Mouse (Mus musculus) MEL (cell line): ENCODE data around the gene RPS10-NUDT3. TPM values are rescaled to one million over a fixed set of nuclear protein-coding genes. Genes with fewer than 3 reads are reported as not detected.
A peak's percentile ranks its signal among the peaks of the same experiment; 100 is the strongest.

Experiments
- BHLHE40 ChIP-seq: IDR thresholded peaks from 2 replicates; pipeline ENCODE4 v1.6.1; 2012; ENCODE audit warnings: low read depth, mild to moderate bottlenecking, inconsistent platforms, low read length, improper control_type of control experiment, borderline replicate concordance
- ELF1 ChIP-seq: IDR thresholded peaks from 2 replicates; pipeline ENCODE4 v1.6.1; 2014; ENCODE audit warnings: low read depth, mild to moderate bottlenecking, inconsistent platforms, low read length, improper control_type of control experiment, moderate library complexity
- EP300 ChIP-seq, 2 experiments: IDR thresholded peaks; 2 replicates each; pipeline ENCODE4 v1.6.1; 2011; ENCODE audit warnings: improper control_type of control experiment in 2 of 2, low read length in 2 of 2, low read depth in 1 of 2, mild to moderate bottlenecking in 1 of 2
- ETS1 ChIP-seq: IDR thresholded peaks from 2 replicates; pipeline ENCODE4 v1.6.1; 2012; ENCODE audit warnings: low read depth, mild to moderate bottlenecking, inconsistent platforms, low read length, improper control_type of control experiment, moderate library complexity
- GABPA ChIP-seq: IDR thresholded peaks from 2 replicates; pipeline ENCODE4 v1.6.1; 2012; ENCODE audit warnings: low read depth, mild to moderate bottlenecking, inconsistent platforms, low read length, improper control_type of control experiment, moderate library complexity
- JUND ChIP-seq: IDR thresholded peaks from 2 replicates; pipeline ENCODE4 v1.6.1; 2011; ENCODE audit warnings: low read depth, mild to moderate bottlenecking, improper control_type of control experiment, low read length
- KAT2A ChIP-seq: conservative IDR thresholded peaks from 2 replicates; pipeline ENCODE4 v1.6.1; 2012; ENCODE audit warnings: low read depth, low read length, improper control_type of control experiment, inconsistent platforms
- MAFK ChIP-seq: IDR thresholded peaks from 2 replicates; pipeline ENCODE4 v1.6.1; 2011; ENCODE audit warnings: low read depth, mild to moderate bottlenecking, low read length, improper control_type of control experiment, borderline replicate concordance
- MAX ChIP-seq: IDR thresholded peaks from 2 replicates; pipeline ENCODE4 v1.6.1; 2011; ENCODE audit warnings: low read length, improper control_type of control experiment
- MXI1 ChIP-seq: IDR thresholded peaks from 2 replicates; pipeline ENCODE4 v1.6.1; 2011; ENCODE audit warnings: mild to moderate bottlenecking, low read depth, low read length, improper control_type of control experiment
- MYC ChIP-seq: IDR thresholded peaks from 2 replicates; pipeline ENCODE4 v1.6.1; 2011; ENCODE audit warnings: low read depth, mild to moderate bottlenecking, low read length, improper control_type of control experiment, moderate library complexity
- NRF1 ChIP-seq: IDR thresholded peaks from 2 replicates; pipeline ENCODE4 v1.6.1; 2014; ENCODE audit warnings: low read depth, mild to moderate bottlenecking, inconsistent platforms, low read length, improper control_type of control experiment, moderate library complexity; ENCODE audit not compliant: poor library complexity, insufficient read depth, severe bottlenecking
- POLR2A ChIP-seq, 2 experiments: IDR thresholded peaks; 2 replicates each; pipeline ENCODE4 v1.6.1; 2011 to 2012; ENCODE audit warnings: low read length in 2 of 2, mild to moderate bottlenecking in 2 of 2, control low read depth in 1 of 2, improper control_type of control experiment in 1 of 2, low read depth in 1 of 2, moderate library complexity in 1 of 2; ENCODE audit not compliant: control insufficient read depth in 1 of 2, insufficient read depth in 1 of 2, poor library complexity in 1 of 2
- POLR2AphosphoS2 ChIP-seq: IDR thresholded peaks from 2 replicates; pipeline ENCODE4 v1.6.1; 2011; ENCODE audit warnings: low read length, improper control_type of control experiment
- POLR2AphosphoS5 ChIP-seq: IDR thresholded peaks from 2 replicates; pipeline ENCODE4 v1.6.1; 2012; ENCODE audit warnings: low read depth, borderline replicate concordance, mild to moderate bottlenecking, inconsistent platforms, low read length, moderate library complexity, mixed read lengths
- RCOR1 ChIP-seq: IDR thresholded peaks from 2 replicates; pipeline ENCODE4 v1.6.1; 2012; ENCODE audit warnings: low read depth, mild to moderate bottlenecking, inconsistent platforms, low read length, improper control_type of control experiment
- SMC3 ChIP-seq: IDR thresholded peaks from 2 replicates; pipeline ENCODE4 v1.6.1; 2011; ENCODE audit warnings: low read depth, low read length, improper control_type of control experiment
- TBP ChIP-seq: IDR thresholded peaks from 2 replicates; pipeline ENCODE4 v1.8.0; 2011; ENCODE audit warnings: low read depth, low read length, improper control_type of control experiment
- TCF12 ChIP-seq: IDR thresholded peaks from 2 replicates; pipeline ENCODE4 v1.6.1; 2014; ENCODE audit warnings: low read depth, mild to moderate bottlenecking, inconsistent platforms, low read length, improper control_type of control experiment, moderate library complexity
- ZC3H11A ChIP-seq: IDR thresholded peaks from 2 replicates; pipeline ENCODE4 v1.6.1; 2012; ENCODE audit warnings: low read depth, mild to moderate bottlenecking, inconsistent platforms, low read length, improper control_type of control experiment
- ZKSCAN1 ChIP-seq: IDR thresholded peaks from 2 replicates; pipeline ENCODE4 v1.6.1; 2012; ENCODE audit warnings: low read depth, mild to moderate bottlenecking, inconsistent platforms, low read length, improper control_type of control experiment, moderate library complexity
- ZMIZ1 ChIP-seq: IDR thresholded peaks from 2 replicates; pipeline ENCODE4 v1.6.1; 2012; ENCODE audit warnings: low read depth, mild to moderate bottlenecking, inconsistent platforms, low read length, improper control_type of control experiment, moderate library complexity
- ZNF384 ChIP-seq: IDR thresholded peaks from 2 replicates; pipeline ENCODE4 v1.6.1; 2012; ENCODE audit warnings: low read depth, mild to moderate bottlenecking, inconsistent platforms, low read length, improper control_type of control experiment
- polyA plus RNA-seq, 2 experiments: library from polyadenylated mRNA; stranded (reverse) in 1 of 2; unstranded in 1 of 2; fragments of >175 nt in 1 of 2; fragments of >200 nt in 1 of 2; gene quantifications; 2 replicates each; pipeline versions ENCODE4 v1.2.1 to v1.2.4; 2012; ENCODE audit warnings: low replicate concordance in 2 of 2, low read depth in 1 of 2; ENCODE audit not compliant: insufficient read length in 2 of 2, insufficient read depth in 1 of 2, missing spikeins in 1 of 2
- total RNA-seq: library from RNA; depleted of rRNA; stranded (reverse); fragments of 300-350 nt; gene quantifications from 2 replicates; pipeline ENCODE4 v1.2.3, GENCODE M21; 2012

The RPS10-NUDT3 gene
- total and polyA plus RNA-seq, 3 experiments, result 37.3 TPM; not detected in 2

- 0 out of 2 replicates have a peak, but pooled peaks have one; percentile 7 for TF ChIP-seq ETS1
- TF ChIP-seq NRF1, result peak; percentile 90
- peak; percentile 44; the same call in 1 of the 2 replicates for TF ChIP-seq POLR2AphosphoS2
- TF ChIP-seq KAT2A, result no peak
- TF ChIP-seq ZNF384, result no peak
- TF ChIP-seq JUND, result no peak
- no peak for TF ChIP-seq ZMIZ1
- TF ChIP-seq ELF1, result peak; percentile 21
- no peak for TF ChIP-seq EP300 (IDR thresholded peaks at IDR 0.05; ENCODE audit: low read depth in 1 of 2, low read length in 2 of 2)
- no peak for TF ChIP-seq GABPA
- TF ChIP-seq MAX, result peak; percentile 49; the same call in 1 of the 2 replicates
- no peak for TF ChIP-seq MAFK
- TF ChIP-seq RCOR1, result no peak
- TF ChIP-seq POLR2AphosphoS5, result no peak
- TF ChIP-seq BHLHE40, result no peak; the same call in 1 of the 2 replicates
- no peak for TF ChIP-seq SMC3
- TF ChIP-seq MYC, result peak; percentile 65; the same call in 1 of the 2 replicates
- TF ChIP-seq POLR2A (IDR thresholded peaks at IDR 0.05; ENCODE audit: control insufficient read depth in 1 of 2, insufficient read depth in 1 of 2, low read depth in 1 of 2, low read length in 2 of 2, poor library complexity in 1 of 2), result peak; percentile 64 to 96; a peak in 3 of 4 replicates
- TF ChIP-seq ZKSCAN1, result no peak
- no peak for TF ChIP-seq ZC3H11A
- TF ChIP-seq MXI1, result peak; percentile 91
- TF ChIP-seq TBP, result peak; percentile 45; the same call in 1 of the 2 replicates
- TF ChIP-seq TCF12, result 0 out of 2 replicates have a peak, but pooled peaks have one; percentile 14
Measured at GRCm38 (mm10) chr17:27623360-27624326, 11.4 kb downstream of the RPS10-NUDT3 start, which contains the start of gene Nudt3 (continued).
